Mouse (Mus musculus) MEL-GATA-1-ER (cell line): ENCODE data around the gene Sp4.

Experiments used
- DNase-seq: peaks from one replicate; pipeline ENCODE4 v3.0.0-alpha.2; 2012; ENCODE audit warnings: low read depth; ENCODE audit errors: extremely low read depth

Gene Sp4

DNA sequence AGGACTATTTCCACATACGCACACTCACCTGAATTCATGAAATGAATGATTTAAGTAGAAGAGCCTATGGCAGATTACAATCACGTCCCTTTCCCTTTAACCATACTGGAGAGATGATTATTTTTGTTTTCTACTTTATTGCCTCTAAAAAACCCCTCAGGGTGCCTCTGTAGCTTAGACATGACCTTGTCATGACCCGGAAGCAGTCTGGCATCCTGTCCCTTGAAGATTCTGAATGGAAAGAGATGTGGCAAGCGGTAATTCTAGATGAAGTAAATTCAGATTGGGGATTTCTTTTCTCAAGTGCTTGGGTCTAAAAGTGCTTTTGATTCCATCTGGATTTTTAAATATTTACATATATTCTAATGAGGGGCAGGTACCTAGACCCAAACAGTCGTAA, 24.9 kb downstream of the Sp4 start:
- DNase-seq, result no peak

- no peak for DNase-seq
Observed at GRCm38 (mm10) chr12:118264905-118265304, 36.3 kb downstream of the Sp4 start.

DNA sequence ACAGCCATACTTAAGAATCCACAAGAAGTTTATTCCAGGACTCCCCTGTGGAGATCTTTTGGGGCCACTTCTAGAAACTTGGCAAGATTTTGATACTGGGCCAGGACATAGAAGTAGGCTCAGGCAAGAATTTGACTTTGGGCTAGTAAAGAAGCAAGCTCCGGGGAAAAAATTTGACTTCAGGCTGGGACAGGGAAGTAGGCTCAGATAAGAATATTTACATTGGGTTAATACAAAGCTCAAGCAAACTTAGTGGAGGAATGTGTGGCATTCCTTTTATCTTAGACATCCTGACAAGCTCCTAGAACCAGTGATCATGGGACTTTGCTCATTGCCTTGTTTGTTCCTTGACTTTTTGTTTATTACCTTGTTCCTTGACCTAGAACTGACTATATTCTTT, 37.4 kb downstream of the Sp4 start:
- DNase-seq, result no peak

- no peak for DNase-seq
Observed at GRCm38 (mm10) chr12:118255292-118255782, 45.9 kb downstream of the Sp4 start.

DNA sequence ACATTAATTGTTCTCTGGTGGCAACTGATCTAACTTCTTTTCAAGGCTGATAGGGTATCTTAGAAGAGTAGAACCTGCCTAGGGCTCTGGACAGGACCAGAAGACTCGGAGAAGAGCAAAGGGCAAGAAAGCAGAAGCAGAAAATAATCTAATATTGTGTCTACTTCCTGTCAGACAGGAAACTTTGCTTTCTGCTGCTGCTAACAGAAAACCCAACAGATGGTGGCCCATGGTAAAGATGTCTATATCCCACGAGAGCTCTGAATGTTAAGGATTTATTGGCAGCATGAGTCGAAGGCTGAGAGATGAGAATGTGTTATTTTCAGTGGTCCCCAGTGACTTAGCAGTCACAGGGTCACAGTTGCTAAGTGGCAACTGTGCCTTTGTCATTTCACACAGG, 80.1 kb downstream of the Sp4 start:
- peak; percentile 10 for DNase-seq

GRCm38 (mm10) chr12:118220062-118220461, 81.2 kb downstream of the Sp4 start:
- DNase-seq, result no peak

- no peak for DNase-seq
Observed at GRCm38 (mm10) chr12:118212163-118212562, 89.1 kb downstream of the Sp4 start.

DNA sequence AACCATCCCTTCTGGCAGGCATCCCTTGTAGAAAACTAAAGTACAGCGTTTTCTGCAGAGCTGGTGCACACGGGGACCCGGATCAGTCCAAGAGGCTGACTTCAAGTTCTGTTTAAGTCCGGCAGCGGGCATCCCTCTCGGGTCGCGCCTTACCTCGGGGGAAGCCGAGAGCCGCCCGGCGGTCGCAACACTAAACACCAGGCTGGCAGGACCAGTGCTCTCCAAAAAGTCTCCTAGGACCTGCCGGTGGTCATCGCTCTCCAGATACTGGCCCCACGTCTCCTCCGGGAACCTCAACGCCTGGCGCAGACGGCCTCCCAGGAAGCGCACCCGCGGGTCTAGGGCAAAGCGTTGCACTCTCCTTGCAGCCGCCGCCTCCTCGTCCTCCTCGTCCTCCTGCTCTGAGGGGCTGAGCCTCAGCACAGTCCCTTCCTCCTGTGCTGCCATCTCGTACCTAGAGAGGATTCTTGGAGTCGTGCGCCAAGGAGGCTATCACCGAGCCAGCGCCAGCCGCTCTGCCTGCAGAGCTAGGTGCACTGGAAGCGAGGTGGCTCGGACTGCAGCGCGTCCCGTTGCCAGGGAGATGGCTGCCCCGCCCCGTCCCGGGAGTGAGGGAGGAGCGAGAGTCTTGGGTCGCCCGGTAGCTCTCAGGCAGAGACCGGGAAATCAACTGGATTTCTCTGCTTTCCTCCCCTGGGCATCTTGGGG, 102.7 kb downstream of the Sp4 start, which contains the start of gene Dnah11:
TSS of gene Dnah11 (minus strand) at position 658 of the 708 bp plus-strand sequence.
- DNase-seq, result no peak

DNA sequence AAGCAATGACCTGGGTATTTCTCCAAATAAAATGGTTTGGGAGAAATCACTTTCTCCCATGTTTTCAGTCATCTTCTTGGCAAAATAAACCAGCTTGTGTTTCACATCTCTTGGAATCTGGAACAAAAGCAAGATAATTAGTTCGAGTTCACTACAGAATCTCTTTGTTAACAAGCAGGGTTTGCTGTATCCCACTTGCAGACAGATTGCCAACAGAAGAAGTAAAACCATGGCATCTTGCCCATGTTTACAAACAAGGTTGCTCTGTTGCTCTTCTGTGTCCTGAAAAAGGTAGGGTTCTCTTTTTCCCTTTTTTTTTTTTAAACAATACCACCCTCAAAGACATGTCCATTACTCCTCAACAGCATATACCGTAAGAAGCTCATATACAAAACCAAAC, 104.7 kb downstream of the Sp4 start:
- DNase-seq, result no peak

DNA sequence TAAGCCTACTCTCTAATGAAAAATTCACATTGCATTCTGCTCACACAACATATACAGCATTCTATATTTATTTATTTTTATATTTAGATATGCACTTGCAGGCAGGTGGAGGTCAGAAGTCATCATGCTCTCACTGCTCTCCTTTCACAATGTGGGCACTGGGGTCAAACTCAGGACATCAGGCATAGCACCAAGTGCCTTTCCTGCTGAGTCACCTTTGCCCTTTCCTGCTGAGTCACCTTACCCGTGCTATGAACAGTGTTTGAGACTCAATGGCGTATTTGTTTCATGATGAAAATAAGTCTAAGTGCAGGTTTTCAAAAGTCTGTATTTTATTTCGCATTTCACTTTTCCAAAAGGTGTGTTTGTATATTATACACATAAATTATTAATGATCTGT, 111.7 kb downstream of the Sp4 start:
- no peak for DNase-seq

DNA sequence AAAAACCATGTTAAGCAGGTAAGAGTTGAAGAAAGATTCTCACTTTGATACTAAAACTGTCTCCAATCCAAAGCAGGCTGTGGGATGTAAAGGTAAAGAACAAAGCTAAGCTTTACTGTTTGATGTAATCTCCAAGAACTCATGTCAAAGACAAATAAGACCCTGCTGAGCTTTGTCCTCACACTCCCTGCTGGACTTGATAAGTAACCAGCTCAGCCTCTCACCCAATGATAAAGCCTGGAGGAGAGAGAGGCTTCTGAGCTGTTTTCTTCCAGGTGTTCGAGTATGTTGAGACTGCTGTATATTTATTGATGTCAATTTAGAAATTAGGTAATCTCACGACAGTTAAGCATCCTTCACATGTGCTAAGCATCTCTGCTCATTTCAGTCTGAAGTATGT, 113.6 kb downstream of the Sp4 start:
- DNase-seq, result no peak

DNA sequence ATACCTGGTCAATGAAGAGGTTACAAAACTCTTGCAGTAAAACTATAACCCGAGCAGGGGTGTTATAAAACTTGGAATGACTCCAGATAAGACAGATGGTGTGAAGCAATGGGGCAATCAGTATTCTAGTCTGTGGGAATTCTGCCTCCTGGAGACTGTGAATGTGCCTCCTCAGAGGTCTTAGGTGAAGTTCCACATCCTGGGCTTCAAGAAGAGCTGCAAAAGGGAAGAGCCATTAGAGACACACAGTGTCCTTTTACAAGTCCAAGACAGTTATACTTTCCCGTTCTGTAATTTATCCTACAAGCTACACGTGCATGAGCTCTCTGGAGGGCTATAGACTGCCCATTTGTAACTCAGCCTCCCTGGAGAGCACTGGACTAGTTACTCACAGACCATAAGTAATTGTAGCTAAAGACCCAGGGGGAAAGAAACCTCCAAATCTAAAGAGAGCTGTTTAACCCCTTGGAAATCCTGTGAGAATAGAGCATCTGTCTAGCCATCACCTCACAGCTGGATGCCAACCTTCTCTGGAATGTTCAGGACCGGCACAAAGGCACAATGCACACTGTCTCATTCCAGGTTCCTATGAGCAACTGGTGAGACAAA, 114.3 kb downstream of the Sp4 start:
- DNase-seq, result no peak

DNA sequence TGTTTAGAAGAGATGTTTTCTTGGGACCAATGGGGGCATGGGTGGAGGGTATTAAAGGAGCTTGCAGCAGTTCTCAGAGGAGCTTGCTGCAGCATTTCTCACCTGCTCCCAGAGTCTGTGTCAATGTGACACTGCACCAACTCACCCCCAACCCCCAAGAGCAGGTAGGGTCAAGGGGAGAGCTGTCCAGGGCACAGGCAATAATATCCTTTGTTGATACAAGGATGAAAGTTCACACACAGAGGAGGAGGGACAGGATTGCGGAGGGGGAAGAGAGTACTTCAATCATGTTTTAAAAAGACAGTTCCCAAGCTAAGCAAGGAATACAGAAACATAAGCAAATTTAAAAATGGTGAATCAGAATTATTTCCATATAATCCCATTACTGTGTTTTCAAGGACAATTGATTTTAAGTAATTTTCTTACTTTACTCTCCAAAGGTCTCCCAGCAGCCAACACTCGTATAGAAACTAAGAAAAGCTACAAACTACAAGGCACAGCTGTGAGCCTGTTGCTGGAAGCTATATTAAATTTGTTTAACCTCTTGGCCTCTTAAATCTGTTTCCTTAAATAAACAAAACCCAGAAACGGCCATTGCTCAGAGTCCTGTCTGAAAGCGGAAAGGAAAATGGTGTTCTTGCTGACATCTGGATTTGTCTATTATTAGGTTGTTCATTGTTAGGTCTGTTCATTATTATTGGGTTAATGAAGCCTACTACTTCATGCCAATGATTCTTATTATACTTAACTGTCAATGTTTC, 114.9 kb downstream of the Sp4 start:
- DNase-seq, result no peak
